Mouse (Mus musculus) stomach, embryonic 15.5 days (tissue): Measurements from ENCODE around the gene Mphosph8. TPM values are rescaled to one million over a fixed set of nuclear protein-coding genes. Genes with fewer than 3 reads are reported as not detected.

Experiments
- ATAC-seq: fragments of 200-750 bp; cut with Nextera tagmentation; 2 replicates; pipeline ENCODE4 v1.8.0; 2017; ENCODE audit warnings: low read depth, moderate number of reproducible peaks, moderate TSS enrichment; ENCODE audit not compliant: insufficient read depth, low FRiP score
- H3K27ac ChIP-seq: fragments of 300-500 bp; sonication (generic); 2 replicates; pipeline ENCODE4 v1.5.1; 2015; ENCODE audit warnings: mild to moderate bottlenecking, inconsistent platforms
- H3K27me3 ChIP-seq: fragments of 300-500 bp; sonication (generic); replicated peaks from 2 replicates; pipeline ENCODE4 v1.6.1; 2015; ENCODE audit warnings: inconsistent platforms
- H3K36me3 ChIP-seq: fragments of 300-500 bp; sonication (generic); 2 replicates; pipeline ENCODE4 v1.6.1; 2015; ENCODE audit warnings: inconsistent platforms
- H3K4me1 ChIP-seq: fragments of 300-500 bp; sonication (generic); 2 replicates; pipeline ENCODE4 v1.6.1; 2015; ENCODE audit warnings: inconsistent platforms
- H3K4me2 ChIP-seq: fragments of 300-500 bp; sonication (generic); 2 replicates; pipeline ENCODE4 v1.6.1; 2015; ENCODE audit warnings: mild to moderate bottlenecking, inconsistent platforms
- H3K4me3 ChIP-seq: fragments of 300-500 bp; sonication (generic); replicated peaks from 2 replicates; pipeline ENCODE4 v1.5.1; 2015; ENCODE audit warnings: inconsistent platforms
- H3K9ac ChIP-seq: fragments of 300-500 bp; sonication (generic); 2 replicates; pipeline ENCODE4 v1.6.1; 2015; ENCODE audit warnings: inconsistent platforms
- H3K9me3 ChIP-seq: fragments of 300-500 bp; sonication (generic); 2 replicates; pipeline ENCODE4 v1.6.1; 2016; ENCODE audit warnings: inconsistent platforms
- WGBS: fragments of 180-500 bp; shearing (Covaris S2); methylation state at CpG from one replicate; pipeline ENCODE4 v1.1.7; 2015; 5-methylcytosine and 5-hydroxymethylcytosine counted together
- polyA plus RNA-seq: library from polyadenylated mRNA; unstranded; fragments of >200 nt; fragmentation: Nextera tagmentation; extraction: Ambion mirVana; gene quantifications from 2 replicates; pipeline ENCODE4 v1.2.1, GENCODE M21; 2015

Gene Mphosph8
- polyA plus RNA-seq, 1 experiment from 2014 or later = 29.7 TPM

GRCm38 (mm10) chr14:56689766-56690165 lies 21.7 kb downstream of the Mphosph8 start:
- Histone ChIP-seq H3K27ac (no peak overlapping the region), H3K4me3 (no peak overlapping the region), H3K9ac (no peak overlapping the region), H3K9me3 (no peaks in the 10 kb centered on the region), H3K4me1 (no peaks in the 10 kb centered on the region), H3K4me2 (no peak overlapping the region), H3K27me3 (no peaks in the 10 kb centered on the region), H3K36me3 (peaks cover 41% of the 10 kb centered on the region)
- ATAC-seq = no peak
- WGBS = 72% methylated on average over 1 of the region's 1 CpGs

DNA sequence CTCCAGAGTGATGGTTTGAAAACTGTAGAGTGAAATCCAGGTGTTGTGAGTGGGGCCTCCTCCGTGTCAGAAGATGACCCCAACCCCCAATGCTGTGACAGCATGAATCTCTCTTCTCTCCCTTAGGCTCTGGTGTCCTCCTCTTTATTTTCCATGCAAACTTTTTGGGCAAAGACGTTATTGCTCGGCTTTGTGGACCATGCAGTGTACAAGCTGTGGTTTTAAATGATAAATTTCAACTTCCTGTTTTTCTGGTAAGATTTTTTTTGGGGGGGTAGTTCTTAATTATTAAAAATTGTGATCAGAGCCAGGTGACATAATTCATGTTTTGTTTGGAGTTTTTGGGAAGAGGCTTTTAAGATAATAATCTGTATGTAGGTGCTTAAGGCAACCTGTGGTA lies 27.4 kb downstream of the Mphosph8 start:
- no peak overlapping the region for H3K4me2 ChIP-seq
- no peak overlapping the region for H3K9ac ChIP-seq
- WGBS = 81% methylated on average over 3 of the region's 3 CpGs
- no peak overlapping the region for H3K4me3 ChIP-seq
- no peaks in the 10 kb centered on the region for H3K27me3 ChIP-seq
- ATAC-seq = no peak
- peaks cover 37% of the 10 kb centered on the region for H3K36me3 ChIP-seq
- no peak overlapping the region for H3K27ac ChIP-seq
- no peaks in the 10 kb centered on the region for H3K9me3 ChIP-seq
- H3K4me1 ChIP-seq = no peaks in the 10 kb centered on the region

- Histone ChIP-seq H3K9me3 (no peaks in the 10 kb centered on the region), H3K27me3 (no peaks in the 10 kb centered on the region), H3K4me2 (no peak overlapping the region), H3K27ac (no peak overlapping the region), H3K4me3 (no peak overlapping the region), H3K9ac (no peak overlapping the region), H3K4me1 (no peaks in the 10 kb centered on the region), H3K36me3 (peaks cover 29% of the 10 kb centered on the region)
- ATAC-seq = no peak
- 86% methylated on average over 5 of the region's 5 CpGs for WGBS
These were observed 29.8 kb downstream of the Mphosph8 start for GRCm38 (mm10) chr14:56697836-56698235.

- no peak overlapping the region for H3K4me3 ChIP-seq
- no peaks in the 10 kb centered on the region for H3K27me3 ChIP-seq
- no peak overlapping the region for H3K27ac ChIP-seq
- no peaks in the 10 kb centered on the region for H3K4me1 ChIP-seq
- H3K4me2 ChIP-seq = no peak overlapping the region
- 85% methylated on average over 4 of the region's 4 CpGs for WGBS
- peaks cover 17% of the 10 kb centered on the region for H3K36me3 ChIP-seq
- ATAC-seq = no peak
- no peak overlapping the region for H3K9ac ChIP-seq
- H3K9me3 ChIP-seq = no peaks in the 10 kb centered on the region
These were observed 34.6 kb downstream of the Mphosph8 start for GRCm38 (mm10) chr14:56702644-56703043.

DNA sequence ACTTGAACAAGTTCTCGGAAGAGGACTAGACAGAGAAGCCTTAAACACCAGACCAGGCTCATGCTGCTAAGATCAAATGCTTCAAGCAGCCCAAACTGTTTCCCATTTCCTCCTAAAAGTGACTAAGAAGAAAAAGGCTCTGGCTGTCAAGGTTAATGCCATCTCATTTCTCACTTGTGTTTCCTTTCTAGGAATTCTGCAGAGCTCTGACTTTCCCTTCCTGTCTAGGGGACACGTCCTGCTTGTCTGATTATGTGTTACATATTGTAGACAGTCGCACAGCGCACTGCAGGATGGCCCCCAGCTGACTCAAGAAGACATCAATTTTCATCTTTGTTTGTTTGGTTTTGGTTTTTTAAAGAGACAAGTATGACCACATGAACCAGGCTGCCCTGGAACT lies 37.6 kb downstream of the Mphosph8 start:
- no peak overlapping the region for H3K9ac ChIP-seq
- H3K4me1 ChIP-seq = no peaks in the 10 kb centered on the region
- H3K36me3 ChIP-seq = no peaks in the 10 kb centered on the region
- H3K4me2 ChIP-seq = no peak overlapping the region
- no peaks in the 10 kb centered on the region for H3K27me3 ChIP-seq
- no peak overlapping the region for H3K4me3 ChIP-seq
- no peak for ATAC-seq
- 52% methylated on average over 4 of the region's 4 CpGs for WGBS
- no peaks in the 10 kb centered on the region for H3K9me3 ChIP-seq
- no peak overlapping the region for H3K27ac ChIP-seq

- Histone ChIP-seq H3K4me1 (no peaks in the 10 kb centered on the region), H3K36me3 (no peaks in the 10 kb centered on the region), H3K27ac (no peak overlapping the region), H3K4me2 (no peak overlapping the region), H3K27me3 (no peaks in the 10 kb centered on the region), H3K4me3 (no peak overlapping the region), H3K9me3 (no peaks in the 10 kb centered on the region), H3K9ac (no peak overlapping the region)
- WGBS = 62% methylated on average over 1 of the region's 1 CpGs
- no peak for ATAC-seq
These were observed 58.4 kb downstream of the Mphosph8 start for GRCm38 (mm10) chr14:56726493-56726892.

DNA sequence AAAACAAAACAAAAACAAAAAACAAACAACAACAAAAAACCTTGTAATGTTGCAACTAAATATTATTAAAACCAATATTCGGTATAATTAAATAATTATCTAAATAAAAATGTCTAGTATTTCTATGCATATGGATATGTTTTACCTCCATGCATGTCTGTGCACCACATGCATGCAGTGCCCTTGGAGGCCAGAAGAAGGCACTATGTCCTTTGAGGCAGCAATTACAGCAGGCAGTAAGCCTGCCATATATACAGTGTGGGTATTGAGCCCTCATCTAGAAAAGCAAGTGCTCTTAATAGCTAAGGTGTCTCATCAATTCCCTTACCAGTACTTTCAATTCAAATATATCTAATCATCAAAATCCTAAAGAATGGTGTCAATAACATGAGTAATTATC lies 72.1 kb downstream of the Mphosph8 start:
- Histone ChIP-seq H3K9me3 (no peaks in the 10 kb centered on the region), H3K27ac (no peak overlapping the region), H3K4me3 (no peak overlapping the region), H3K36me3 (peaks cover 4% of the 10 kb centered on the region; the same call in 1 of the 2 replicates), H3K4me2 (no peak overlapping the region), H3K27me3 (no peaks in the 10 kb centered on the region), H3K9ac (no peak overlapping the region), H3K4me1 (no peaks in the 10 kb centered on the region)
- no peak for ATAC-seq
- WGBS = 93% methylated on average over 1 of the region's 1 CpGs

Other genes starting within 250 kb of the Mphosph8 start
- 7.2 and 9.3 TPM in 2 replicates for gene Cenpj, start 92.8 kb upstream of the Mphosph8 start, polyA plus RNA-seq
- 6.5 TPM in 2 replicates for gene Parp4, start 92.6 kb upstream of the Mphosph8 start, polyA plus RNA-seq
- 26.9 TPM in 2 replicates for gene Pspc1, start 110.1 kb downstream of the Mphosph8 start, polyA plus RNA-seq
- gene Zmym5, start 143.5 kb downstream of the Mphosph8 start, polyA plus RNA-seq = 21.9 and 25.4 TPM in 2 replicates
- 33.1 and 36.5 TPM in 2 replicates for gene Zmym2, start 218.4 kb downstream of the Mphosph8 start, polyA plus RNA-seq